Mouse (Mus musculus) right cerebral cortex, postnatal 36 days (tissue): ENCODE measurements around the gene Gzmc.
A peak's percentile ranks its signal among the peaks of the same experiment; 100 is the strongest.
"Not testable (repeated sequence)": the region's sequence is repeated elsewhere in the genome, so short reads cannot be mapped to it uniquely, and the experiment has no call there.

ENCODE experiments used
- DNase-seq, 2 experiments: peaks; one replicate each; pipeline ENCODE4 v3.0.0; 2022; ENCODE audit warnings: low spot score in 2 of 2, mixed read lengths in 1 of 2

Gzmc gene

GRCm38 (mm10) chr14:56234556-56234955 is at the start of gene Gzmc:
TSS of gene Gzmc (minus strand) at chr14:56234656.
- DNase-seq = no peak

GRCm38 (mm10) chr14:56283816-56284215 is 49.4 kb upstream of the Gzmc start:
- no peak for DNase-seq

GRCm38 (mm10) chr14:56281090-56281489 is 46.6 kb upstream of the Gzmc start:
- DNase-seq = no peak

- not testable (repeated sequence) for DNase-seq
Measured at GRCm38 (mm10) chr14:56278691-56279090, 44.2 kb upstream of the Gzmc start.

GRCm38 (mm10) chr14:56276096-56276495 is 41.6 kb upstream of the Gzmc start:
- not testable (repeated sequence) for DNase-seq

- DNase-seq = no peak
Measured at GRCm38 (mm10) chr14:56266109-56266508, 31.7 kb upstream of the Gzmc start.

- DNase-seq = no peak
Measured at GRCm38 (mm10) chr14:56262153-56262552, 27.7 kb upstream of the Gzmc start, which contains the start of gene Gzmb. TSS of gene Gzmb (minus strand) at chr14:56262260.

- no peak for DNase-seq
Measured at GRCm38 (mm10) chr14:56240409-56240808, 6.0 kb upstream of the Gzmc start.

- no peak for DNase-seq
Measured at GRCm38 (mm10) chr14:56211317-56211716, 23.1 kb downstream of the Gzmc start, which contains the start of gene Gzmf. TSS of gene Gzmf (minus strand) at chr14:56211417.

GRCm38 (mm10) chr14:56205613-56206012 is 28.8 kb downstream of the Gzmc start:
- no peak for DNase-seq

- DNase-seq = not testable (repeated sequence)
Measured at GRCm38 (mm10) chr14:56205021-56205420, 29.4 kb downstream of the Gzmc start.

- peak; percentile 16 to 32 for DNase-seq
Measured at GRCm38 (mm10) chr14:56203975-56204374, 30.5 kb downstream of the Gzmc start.

- no peak for DNase-seq
Measured at GRCm38 (mm10) chr14:56186946-56187345, 47.5 kb downstream of the Gzmc start.

- DNase-seq = no peak
Measured at GRCm38 (mm10) chr14:56186521-56186920, 47.9 kb downstream of the Gzmc start.
